Mouse (Mus musculus) heart, postnatal 0 days (tissue): Measurements from ENCODE around the gene Tatdn2. TPM values are rescaled to one million over a fixed set of nuclear protein-coding genes. Genes with fewer than 3 reads are reported as not detected.

Source experiments
- ATAC-seq: fragments of 200-750 bp; cut with Nextera tagmentation; 2 replicates; pipeline ENCODE4 v1.8.0; 2017; ENCODE audit warnings: low read depth, moderate number of reproducible peaks, moderate library complexity; ENCODE audit not compliant: insufficient read depth
- DNase-seq: peaks from one replicate; pipeline ENCODE4 v3.0.0-alpha.2; 2016; ENCODE audit warnings: low spot score
- H3K27ac ChIP-seq: fragments of 300-500 bp; sonication (generic); 2 replicates; pipeline ENCODE4 v1.5.1; 2014; ENCODE audit warnings: low read depth, mild to moderate bottlenecking
- H3K27me3 ChIP-seq: fragments of 300-500 bp; sonication (generic); 2 replicates; pipeline ENCODE4 v1.6.1; 2014; ENCODE audit warnings: low read length, mixed read lengths; ENCODE audit not compliant: control insufficient read depth, insufficient read depth
- H3K36me3 ChIP-seq: fragments of 300-500 bp; sonication (generic); replicated peaks from 2 replicates; pipeline ENCODE4 v1.6.1; 2014; ENCODE audit warnings: low read length, mixed read lengths; ENCODE audit not compliant: control insufficient read depth, insufficient read depth
- H3K4me1 ChIP-seq: fragments of 300-500 bp; sonication (generic); 2 replicates; pipeline ENCODE4 v1.6.1; 2014; ENCODE audit warnings: antibody characterized with exemption; ENCODE audit not compliant: control insufficient read depth, insufficient read depth
- H3K4me2 ChIP-seq: fragments of 300-500 bp; sonication (generic); 2 replicates; pipeline ENCODE4 v1.6.1; 2014; ENCODE audit warnings: low read depth, mild to moderate bottlenecking, low read length, moderate library complexity
- H3K4me3 ChIP-seq: fragments of 300-500 bp; sonication (generic); 2 replicates; pipeline ENCODE4 v1.5.1; 2014; ENCODE audit warnings: low read depth, low read length
- H3K9ac ChIP-seq: fragments of 300-500 bp; sonication (generic); replicated peaks from 2 replicates; pipeline ENCODE4 v1.6.1; 2014; ENCODE audit warnings: low read depth, low read length, mixed read lengths
- H3K9me3 ChIP-seq: fragments of 300-500 bp; sonication (generic); replicated peaks from 2 replicates; pipeline ENCODE4 v1.6.1; 2016; ENCODE audit warnings: low read length; ENCODE audit not compliant: control insufficient read depth
- CTCF ChIP-seq: IDR thresholded peaks from 2 replicates; pipeline ENCODE4 v1.5.1; 2016; ENCODE audit warnings: antibody characterized with exemption, control low read depth, low read depth
- EP300 ChIP-seq: IDR thresholded peaks from 2 replicates; pipeline ENCODE4 v1.6.1; 2016; ENCODE audit warnings: antibody characterized with exemption, low read depth
- WGBS: fragments of 180-500 bp; shearing (Covaris S2); extraction: QIAGEN DNeasy Blood & Tissue Kit; methylation state at CpG from one replicate; pipeline ENCODE4 v1.1.7; 2014; 5-methylcytosine and 5-hydroxymethylcytosine counted together
- polyA plus RNA-seq: library from polyadenylated mRNA; unstranded; fragments of >200 nt; fragmentation: Nextera tagmentation; extraction: Ambion mirVana; gene quantifications from 2 replicates; pipeline ENCODE4 v1.2.1, GENCODE M21; 2015
- total RNA-seq: library from RNA; depleted of rRNA; stranded (reverse); fragments of >200 nt; gene quantifications from 2 replicates; pipeline ENCODE4 v1.2.3, GENCODE M21; 2014; ENCODE audit warnings: low replicate concordance; rRNA removed

Gene Tatdn2
- 32.1 and 38.5 TPM in 2 replicates for total RNA-seq
- polyA plus RNA-seq, result 0.65 and 1.1 TPM in 2 replicates

GRCm38 (mm10) chr6:113696582-113697221, at the start of gene Tatdn2:
Tatdn2 (plus strand) TSS chr6:113697050.
- Histone ChIP-seq H3K36me3 (peaks cover 19% of the 10 kb centered on the region; the same call in 1 of the 2 replicates), H3K27me3 (no peaks in the 10 kb centered on the region), H3K9ac (peak within 1 kb of the TSS; percentile 86), H3K4me1 (peaks cover 22% of the 10 kb centered on the region), H3K9me3 (no peaks in the 10 kb centered on the region), H3K27ac (peak within 1 kb of the TSS; percentile 94), H3K4me3 (peak within 1 kb of the TSS; percentile 74), H3K4me2 (peak within 1 kb of the TSS; percentile 99)
- peak; percentile 97 for ATAC-seq
- DNase-seq, result peak; percentile 99
- under 1% methylated on average over 54 of the region's 58 CpGs for WGBS
- TF ChIP-seq EP300 (peak; percentile 88), CTCF (peak; percentile 11; the same call in 1 of the 2 replicates)

GRCm38 (mm10) chr6:113649346-113650196, 47.3 kb upstream of the Tatdn2 start:
- ATAC-seq, result no peak
- H3K36me3 ChIP-seq, result no peaks in the 10 kb centered on the region
- no peak for DNase-seq
- no peak overlapping the region for H3K4me2 ChIP-seq
- H3K27me3 ChIP-seq, result no peaks in the 10 kb centered on the region
- no peak overlapping the region for H3K27ac ChIP-seq
- no peaks in the 10 kb centered on the region for H3K9me3 ChIP-seq
- H3K4me3 ChIP-seq, result no peak overlapping the region
- H3K4me1 ChIP-seq, result no peaks in the 10 kb centered on the region
- H3K9ac ChIP-seq, result no peak overlapping the region
- 77% methylated on average over 7 of the region's 7 CpGs for WGBS
- TF ChIP-seq EP300 (no peak), CTCF (no peak)

GRCm38 (mm10) chr6:113650197-113650640, 46.6 kb upstream of the Tatdn2 start:
- TF ChIP-seq CTCF (no peak), EP300 (no peak)
- 68% methylated on average over 4 of the region's 4 CpGs for WGBS
- no peaks in the 10 kb centered on the region for H3K27me3 ChIP-seq
- H3K27ac ChIP-seq, result no peak overlapping the region
- no peak overlapping the region for H3K9ac ChIP-seq
- no peak overlapping the region for H3K4me3 ChIP-seq
- DNase-seq (no peak), ATAC-seq (no peak)
- no peaks in the 10 kb centered on the region for H3K9me3 ChIP-seq
- H3K36me3 ChIP-seq, result no peaks in the 10 kb centered on the region
- no peak overlapping the region for H3K4me2 ChIP-seq
- no peaks in the 10 kb centered on the region for H3K4me1 ChIP-seq

GRCm38 (mm10) chr6:113651626-113652025, 45.2 kb upstream of the Tatdn2 start:
- no peak overlapping the region for H3K27ac ChIP-seq
- H3K36me3 ChIP-seq, result no peaks in the 10 kb centered on the region; the same call in 1 of the 2 replicates
- no peaks in the 10 kb centered on the region for H3K4me1 ChIP-seq
- DNase-seq (no peak), ATAC-seq (no peak)
- H3K4me3 ChIP-seq, result no peak overlapping the region
- no peaks in the 10 kb centered on the region for H3K27me3 ChIP-seq
- no peak overlapping the region for H3K4me2 ChIP-seq
- 74% methylated on average over 3 of the region's 3 CpGs for WGBS
- no peaks in the 10 kb centered on the region for H3K9me3 ChIP-seq
- no peak for TF ChIP-seq EP300
- TF ChIP-seq CTCF, result no peak
- no peak overlapping the region for H3K9ac ChIP-seq

GRCm38 (mm10) chr6:113653551-113653950, 43.3 kb upstream of the Tatdn2 start:
- H3K4me1 ChIP-seq, result no peaks in the 10 kb centered on the region

More at GRCm38 (mm10) chr6:113653551-113653950, 43.3 kb upstream of the Tatdn2 start:
- H3K36me3 ChIP-seq, result no peaks in the 10 kb centered on the region; the same call in 1 of the 2 replicates
- no peak overlapping the region for H3K27ac ChIP-seq
- ATAC-seq (no peak), DNase-seq (no peak)
- TF ChIP-seq CTCF (no peak), EP300 (no peak)
- H3K4me2 ChIP-seq, result no peak overlapping the region
- H3K4me3 ChIP-seq, result no peak overlapping the region
- H3K27me3 ChIP-seq, result no peaks in the 10 kb centered on the region
- WGBS, result 83% methylated on average over 7 of the region's 7 CpGs
- H3K9me3 ChIP-seq, result no peaks in the 10 kb centered on the region
- H3K9ac ChIP-seq, result no peak overlapping the region
